Mouse (Mus musculus) kidney, adult 11 months (tissue): Measurements from ENCODE around the gene Dgcr8.

Source experiments
- DNase-seq: peaks from one replicate; pipeline ENCODE4 v3.0.0; 2022

Gene Dgcr8

GRCm38 (mm10) chr16:18218580-18218996 lies 70.5 kb downstream of the Dgcr8 start:
- no peak for DNase-seq

GRCm38 (mm10) chr16:18217579-18217978 lies 71.5 kb downstream of the Dgcr8 start, which contains the start of gene Ccdc188:
Ccdc188 (plus strand) TSS chr16:18217879.
- DNase-seq = no peak

GRCm38 (mm10) chr16:18214858-18215257 lies 74.2 kb downstream of the Dgcr8 start:
- DNase-seq = no peak

GRCm38 (mm10) chr16:18213689-18214088 lies 75.4 kb downstream of the Dgcr8 start:
- DNase-seq = no peak

- peak; percentile 64 for DNase-seq
Measured at GRCm38 (mm10) chr16:18211417-18212171, 77.5 kb downstream of the Dgcr8 start.

GRCm38 (mm10) chr16:18210701-18211416 lies 78.2 kb downstream of the Dgcr8 start:
- peak; percentile 26 for DNase-seq
